Mouse (Mus musculus) neural tube, embryonic 12.5 days (tissue): ENCODE measurements around the gene Il17ra. TPM values are rescaled to one million over a fixed set of nuclear protein-coding genes. Genes with fewer than 3 reads are reported as not detected.

Source experiments
- ATAC-seq: fragments of 200-750 bp; cut with Nextera tagmentation; 2 replicates; pipeline ENCODE4 v1.8.0; 2017; ENCODE audit warnings: low read depth, mild to moderate bottlenecking, moderate TSS enrichment, moderate library complexity; ENCODE audit not compliant: low FRiP score
- H3K27ac ChIP-seq: fragments of 300-500 bp; sonication (generic); 2 replicates; pipeline ENCODE4 v1.5.1; 2016
- H3K27me3 ChIP-seq: fragments of 300-500 bp; sonication (generic); replicated peaks from 2 replicates; pipeline ENCODE4 v1.6.1; 2016; ENCODE audit warnings: mild to moderate bottlenecking
- H3K36me3 ChIP-seq: fragments of 300-500 bp; sonication (generic); 2 replicates; pipeline ENCODE4 v1.6.1; 2016; ENCODE audit warnings: mild to moderate bottlenecking
- H3K4me1 ChIP-seq: fragments of 300-500 bp; sonication (generic); 2 replicates; pipeline ENCODE4 v1.6.1; 2016
- H3K4me2 ChIP-seq: fragments of 300-500 bp; sonication (generic); replicated peaks from 2 replicates; pipeline ENCODE4 v1.6.1; 2016; ENCODE audit warnings: mild to moderate bottlenecking
- H3K4me3 ChIP-seq: fragments of 300-500 bp; sonication (generic); 2 replicates; pipeline ENCODE4 v1.5.1; 2016
- H3K9ac ChIP-seq: fragments of 300-500 bp; sonication (generic); 2 replicates; pipeline ENCODE4 v1.6.1; 2016; ENCODE audit warnings: mild to moderate bottlenecking
- H3K9me3 ChIP-seq: fragments of 300-500 bp; sonication (generic); 2 replicates; pipeline ENCODE4 v1.6.1; 2016; ENCODE audit warnings: mild to moderate bottlenecking
- WGBS: fragments of 180-500 bp; shearing (Covaris S2); methylation state at CpG from one replicate; pipeline ENCODE4 v1.1.7; 2016; 5-methylcytosine and 5-hydroxymethylcytosine counted together
- polyA plus RNA-seq: library from polyadenylated mRNA; unstranded; fragments of >200 nt; fragmentation: Nextera tagmentation; extraction: Ambion mirVana; gene quantifications from 2 replicates; pipeline ENCODE4 v1.2.1, GENCODE M21; 2016

Il17ra gene
- polyA plus RNA-seq, 1 experiment from 2014 or later, result 12.8 TPM

DNA sequence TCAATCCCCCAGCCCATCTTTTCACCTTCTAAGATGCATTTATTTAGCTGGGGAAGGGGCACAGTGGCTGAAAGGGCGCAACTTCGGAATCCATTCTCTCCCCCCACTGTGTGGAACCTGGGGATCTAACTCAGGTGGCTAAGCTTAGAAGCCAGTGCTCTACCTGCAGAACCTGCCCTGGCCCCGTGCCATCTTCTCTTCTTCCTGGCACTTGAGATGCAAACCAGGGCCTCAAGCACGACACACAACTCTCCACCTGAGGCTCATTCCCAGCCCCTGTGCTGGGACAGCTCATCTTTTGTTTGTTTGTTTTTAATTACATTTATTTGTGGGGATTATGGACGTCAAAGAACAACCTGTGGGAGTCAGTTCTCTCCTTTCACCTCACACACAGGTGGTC lies 56.6 kb downstream of the Il17ra start:
- H3K4me2 ChIP-seq, result no peak overlapping the region
- H3K27me3 ChIP-seq, result no peaks in the 10 kb centered on the region
- no peaks in the 10 kb centered on the region for H3K4me1 ChIP-seq
- H3K27ac ChIP-seq, result no peak overlapping the region
- H3K4me3 ChIP-seq, result no peak overlapping the region
- WGBS, result 88% methylated on average over 5 of the region's 5 CpGs
- peaks cover 59% of the 10 kb centered on the region for H3K36me3 ChIP-seq
- no peak overlapping the region for H3K9ac ChIP-seq
- H3K9me3 ChIP-seq, result no peaks in the 10 kb centered on the region
- no peak for ATAC-seq

DNA sequence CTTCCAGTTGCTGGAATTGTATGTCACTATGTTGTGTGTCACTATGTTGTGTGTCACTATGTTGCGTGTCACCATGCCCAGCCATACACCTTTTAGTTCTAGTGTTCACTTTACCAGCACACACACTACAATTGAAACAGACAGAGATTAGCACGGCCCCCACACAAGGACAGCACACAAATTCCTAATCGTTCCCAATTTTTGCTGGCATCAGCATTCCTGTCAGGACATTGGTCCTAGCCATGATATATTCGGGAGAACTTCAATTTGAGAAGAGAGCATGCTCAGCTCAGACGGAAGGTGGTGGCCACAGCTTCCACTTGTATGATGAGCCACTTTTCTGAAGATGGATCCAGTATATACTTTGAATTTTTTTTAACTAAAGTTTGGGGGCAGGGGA lies 61.7 kb downstream of the Il17ra start:
- Histone ChIP-seq H3K4me1 (peaks cover 16% of the 10 kb centered on the region), H3K9ac (no peak overlapping the region)
- no peak for ATAC-seq

DNA sequence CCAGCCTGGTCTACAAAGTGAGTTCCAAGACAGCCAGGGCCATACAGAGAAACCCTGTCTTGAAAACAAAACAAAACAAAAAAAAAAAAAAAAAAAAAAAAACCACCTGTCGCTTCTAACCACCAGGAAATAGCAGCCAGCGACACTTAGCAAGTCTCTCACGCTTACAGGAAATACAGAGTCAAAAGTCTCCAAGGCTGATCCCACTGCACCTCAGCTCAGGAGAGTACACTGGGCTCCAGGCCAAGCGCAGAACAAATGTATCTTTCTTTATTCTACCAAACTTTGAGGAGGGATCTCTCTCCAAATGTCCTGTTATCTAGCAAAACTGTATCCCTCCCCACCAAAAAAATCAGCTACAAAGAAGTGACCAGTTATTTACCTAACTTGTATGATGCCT lies 66.1 kb downstream of the Il17ra start:
- no peaks in the 10 kb centered on the region for H3K36me3 ChIP-seq
- peaks cover 21% of the 10 kb centered on the region for H3K4me1 ChIP-seq
- H3K4me2 ChIP-seq, result peak overlapping the region; percentile 75; the same call in 1 of the 2 replicates
- 72% methylated on average over 4 of the region's 4 CpGs for WGBS
- H3K27ac ChIP-seq, result no peak overlapping the region
- no peaks in the 10 kb centered on the region for H3K9me3 ChIP-seq
- H3K4me3 ChIP-seq, result no peak overlapping the region
- no peak overlapping the region for H3K9ac ChIP-seq
- H3K27me3 ChIP-seq, result no peaks in the 10 kb centered on the region
- ATAC-seq, result no peak

More for the DNA sequence above, 61.7 kb downstream of the Il17ra start:
- H3K9me3 ChIP-seq, result no peaks in the 10 kb centered on the region
- H3K27me3 ChIP-seq, result no peaks in the 10 kb centered on the region
- H3K4me2 ChIP-seq, result no peak overlapping the region
- no peak overlapping the region for H3K4me3 ChIP-seq
- H3K36me3 ChIP-seq, result peaks cover 32% of the 10 kb centered on the region
- WGBS, result 94% methylated on average over 5 of the region's 5 CpGs
- no peak overlapping the region for H3K27ac ChIP-seq

DNA sequence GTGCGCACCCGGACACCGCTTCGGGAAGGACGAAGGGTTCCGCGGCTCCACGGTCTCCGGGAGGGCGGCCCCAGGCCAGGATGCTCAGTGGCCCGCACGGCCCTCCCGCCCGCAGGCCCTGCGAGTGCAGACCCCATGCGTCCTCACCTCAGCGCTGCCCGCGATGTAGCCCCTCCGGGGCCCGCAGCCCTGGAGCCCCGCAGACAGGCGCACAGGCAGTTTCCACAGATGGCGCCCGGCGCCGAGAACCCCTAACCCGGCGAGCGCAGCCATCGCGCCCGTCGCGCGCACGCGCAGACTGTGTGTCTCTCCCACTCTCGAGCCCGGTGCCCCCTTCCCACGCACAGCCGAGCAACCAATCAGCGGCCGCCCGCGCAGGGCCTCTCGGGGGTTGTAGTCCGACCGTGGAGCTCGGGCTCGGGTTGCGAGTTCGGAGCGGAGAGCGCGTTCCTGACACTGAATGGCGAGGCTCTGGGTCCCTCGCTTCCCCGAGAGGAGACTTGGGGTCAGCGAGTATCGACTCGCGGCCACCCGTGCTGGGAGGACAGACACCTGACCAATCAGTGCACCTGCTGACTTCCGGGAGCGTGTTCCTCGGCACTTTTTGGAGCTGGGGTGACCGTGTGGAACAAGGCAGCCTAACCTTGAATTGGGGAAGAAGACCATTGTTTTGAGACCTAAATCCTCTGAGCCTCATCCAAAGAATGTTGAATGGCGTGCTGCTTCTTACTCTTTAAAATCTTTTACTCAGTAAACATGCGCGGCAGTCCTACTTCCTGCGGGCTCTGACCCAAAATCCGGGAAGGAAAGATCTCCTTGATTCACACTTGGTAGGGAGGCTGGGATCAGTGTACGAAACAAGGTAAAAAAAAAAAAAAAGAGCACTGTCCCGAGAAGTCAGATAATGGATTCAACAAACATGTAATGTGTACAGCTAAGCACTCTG lies 68.2 kb downstream of the Il17ra start, which contains the start of gene Hdhd5:
Hdhd5 (minus strand) TSS at position 300 of the 946 bp plus-strand sequence.
- H3K36me3 ChIP-seq, result no peaks in the 10 kb centered on the region
- under 1% methylated on average over 75 of the region's 75 CpGs for WGBS
- peak; percentile 98 for ATAC-seq
- H3K4me2 ChIP-seq, result peak within 1 kb of the TSS; percentile 75
- H3K27ac ChIP-seq, result peak within 1 kb of the TSS; percentile 32; the same call in 1 of the 2 replicates
- peak within 1 kb of the TSS; percentile 92 for H3K4me3 ChIP-seq
- no peaks in the 10 kb centered on the region for H3K9me3 ChIP-seq
- no peaks in the 10 kb centered on the region for H3K27me3 ChIP-seq
- H3K9ac ChIP-seq, result peak within 1 kb of the TSS; percentile 91
- H3K4me1 ChIP-seq, result peaks cover 21% of the 10 kb centered on the region

DNA sequence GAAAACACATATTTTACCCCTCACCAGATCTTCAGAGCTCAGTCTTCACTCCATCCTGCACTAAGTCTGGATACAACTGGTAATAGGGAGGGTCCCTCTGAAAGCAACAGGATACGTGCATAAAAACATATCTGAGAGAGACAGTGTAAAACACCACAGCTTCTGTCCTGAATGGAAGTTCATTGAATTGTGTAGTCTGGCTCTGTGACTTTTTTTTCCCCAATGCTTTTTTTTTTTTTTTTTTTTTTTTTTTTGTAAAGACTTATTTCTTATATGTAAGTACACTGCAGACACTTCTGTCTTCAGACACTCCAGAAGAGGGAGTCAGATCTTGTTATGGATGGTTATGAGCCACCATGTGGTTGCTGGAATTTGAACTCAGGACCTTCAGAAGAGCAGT lies 69.5 kb downstream of the Il17ra start:
- WGBS, result 77% methylated on average over 1 of the region's 1 CpGs
- no peak for ATAC-seq
- H3K4me3 ChIP-seq, result no peak overlapping the region

DNA sequence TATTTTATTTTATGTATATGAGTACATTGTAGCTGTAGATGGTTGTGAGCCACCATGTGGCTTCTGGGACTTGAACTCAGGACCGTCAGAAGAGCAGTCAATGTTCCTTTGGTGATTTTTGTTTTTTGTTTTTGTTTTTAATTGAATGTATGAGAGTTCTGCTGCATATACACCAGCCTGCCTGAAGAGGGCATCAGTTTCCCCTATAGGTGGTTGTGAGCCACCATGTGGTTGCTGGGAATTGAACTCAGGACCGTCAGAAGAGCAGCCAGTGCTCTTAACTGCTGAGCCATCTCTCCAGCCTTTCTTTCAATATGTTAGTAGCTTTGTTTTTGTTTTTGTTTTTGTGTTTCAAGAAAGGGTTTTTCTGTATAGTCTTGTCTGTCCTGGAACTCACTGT lies 73.3 kb downstream of the Il17ra start:
- no peak overlapping the region for H3K4me3 ChIP-seq
- no peak overlapping the region for H3K9ac ChIP-seq
- WGBS, result 80% methylated on average over 2 of the region's 2 CpGs
- H3K27me3 ChIP-seq, result no peaks in the 10 kb centered on the region
- no peaks in the 10 kb centered on the region for H3K9me3 ChIP-seq
- H3K4me1 ChIP-seq, result peaks cover 5% of the 10 kb centered on the region; the same call in 1 of the 2 replicates
- ATAC-seq, result no peak
- H3K4me2 ChIP-seq, result no peak overlapping the region
- no peaks in the 10 kb centered on the region for H3K36me3 ChIP-seq
- no peak overlapping the region for H3K27ac ChIP-seq

More for the DNA sequence above, 69.5 kb downstream of the Il17ra start:
- Histone ChIP-seq H3K9me3 (no peaks in the 10 kb centered on the region), H3K36me3 (no peaks in the 10 kb centered on the region), H3K9ac (no peak overlapping the region), H3K27me3 (no peaks in the 10 kb centered on the region), H3K4me1 (peaks cover 21% of the 10 kb centered on the region), H3K4me2 (no peak overlapping the region), H3K27ac (no peak overlapping the region)

Other genes with a start within 250 kb of the Il17ra start
- gene D330020A13Rik, start 168.9 kb upstream of the Il17ra start, polyA plus RNA-seq, result 0.49 TPM in 1 of 2 replicates, not detected in the other
- gene B4galnt3, start 168.7 kb upstream of the Il17ra start, polyA plus RNA-seq, result 0.39 and 0.46 TPM in 2 replicates
- gene Kdm5a, start 99.1 kb upstream of the Il17ra start, polyA plus RNA-seq, result 51.4 and 54.1 TPM in 2 replicates
- gene Ccdc77, start 98.9 kb upstream of the Il17ra start, polyA plus RNA-seq, result 19.6 and 25.1 TPM in 2 replicates
- gene Tmem121b, start 30.6 kb downstream of the Il17ra start, polyA plus RNA-seq, result 2.5 and 3.2 TPM in 2 replicates
- gene Hdhd5, start 68.1 kb downstream of the Il17ra start, polyA plus RNA-seq, result 19.9 and 23.6 TPM in 2 replicates
- 17.8 and 17.9 TPM in 2 replicates for gene Cecr2, start 203.1 kb downstream of the Il17ra start, polyA plus RNA-seq